Mouse (Mus musculus): ENCODE results near the gene Vps53. TPM values are rescaled to one million over a fixed set of nuclear protein-coding genes. Genes with fewer than 3 reads are reported as not detected.

The Vps53 gene
- 59.5 TPM for total RNA-seq (2023)

DNA sequence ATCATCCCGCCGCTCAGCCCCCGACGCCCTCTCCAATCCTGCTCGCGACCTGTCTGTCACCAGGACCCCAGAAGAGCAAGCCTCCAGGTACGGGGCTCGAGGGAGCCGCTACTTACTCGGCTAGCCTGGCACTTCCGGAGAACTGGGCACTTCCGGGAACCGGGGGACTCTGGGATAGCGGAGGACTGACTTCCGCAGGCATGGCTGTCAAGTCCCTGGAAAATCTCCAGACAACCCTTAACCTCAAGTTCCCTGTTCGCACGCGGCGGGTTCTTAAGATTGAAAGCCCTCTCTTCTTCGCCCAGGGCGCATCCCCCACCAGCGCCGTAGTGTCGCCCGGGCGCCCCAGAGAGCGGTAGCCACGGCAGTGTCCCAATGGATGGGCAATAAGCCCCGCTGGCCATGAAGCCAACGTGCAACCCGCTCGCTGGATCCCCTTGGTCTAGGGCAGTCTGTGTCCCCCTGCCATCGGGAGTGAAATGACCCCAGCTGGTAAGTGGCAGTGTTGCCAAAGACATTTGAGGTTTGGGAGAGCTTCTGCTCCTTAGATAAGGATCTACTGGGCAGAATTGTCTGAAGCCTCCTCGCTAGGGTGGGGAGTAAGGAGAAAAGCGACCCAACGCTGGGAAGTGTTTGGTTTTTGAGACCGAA, at the start of gene Vps53, which contains the start of gene Fam57a:
Vps53 (minus strand) TSS at position 153 of the 651 bp plus-strand sequence.
Fam57a (plus strand) TSS at position 177 of the 651 bp plus-strand sequence.

DNA sequence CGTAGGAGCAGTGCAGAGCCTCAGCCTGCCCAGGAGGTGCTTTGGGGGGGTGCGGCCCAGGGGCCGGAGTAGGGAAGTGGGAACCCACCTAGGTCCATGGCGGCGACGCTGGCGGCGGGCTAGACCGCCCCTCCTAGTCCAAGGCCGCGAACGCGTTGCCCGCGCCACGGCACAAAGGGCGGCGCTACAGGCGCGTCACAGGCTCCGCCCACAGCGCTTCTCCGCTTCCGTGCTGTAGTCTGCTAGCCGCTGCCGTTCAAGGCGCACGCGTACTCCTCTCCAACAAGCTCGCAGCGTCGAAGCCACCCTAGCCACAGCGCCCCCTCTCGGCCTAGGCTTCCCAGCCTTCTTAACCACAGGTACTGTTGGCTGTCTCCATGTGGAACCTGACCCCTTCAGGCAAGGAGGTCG, 37.9 kb upstream of the Vps53 start, which contains the start of the genes Dbil5 and Gemin4:
Dbil5 (plus strand) TSS at position 219 of the 411 bp plus-strand sequence.
Gemin4 (minus strand) TSS at position 275 of the 411 bp plus-strand sequence.

DNA sequence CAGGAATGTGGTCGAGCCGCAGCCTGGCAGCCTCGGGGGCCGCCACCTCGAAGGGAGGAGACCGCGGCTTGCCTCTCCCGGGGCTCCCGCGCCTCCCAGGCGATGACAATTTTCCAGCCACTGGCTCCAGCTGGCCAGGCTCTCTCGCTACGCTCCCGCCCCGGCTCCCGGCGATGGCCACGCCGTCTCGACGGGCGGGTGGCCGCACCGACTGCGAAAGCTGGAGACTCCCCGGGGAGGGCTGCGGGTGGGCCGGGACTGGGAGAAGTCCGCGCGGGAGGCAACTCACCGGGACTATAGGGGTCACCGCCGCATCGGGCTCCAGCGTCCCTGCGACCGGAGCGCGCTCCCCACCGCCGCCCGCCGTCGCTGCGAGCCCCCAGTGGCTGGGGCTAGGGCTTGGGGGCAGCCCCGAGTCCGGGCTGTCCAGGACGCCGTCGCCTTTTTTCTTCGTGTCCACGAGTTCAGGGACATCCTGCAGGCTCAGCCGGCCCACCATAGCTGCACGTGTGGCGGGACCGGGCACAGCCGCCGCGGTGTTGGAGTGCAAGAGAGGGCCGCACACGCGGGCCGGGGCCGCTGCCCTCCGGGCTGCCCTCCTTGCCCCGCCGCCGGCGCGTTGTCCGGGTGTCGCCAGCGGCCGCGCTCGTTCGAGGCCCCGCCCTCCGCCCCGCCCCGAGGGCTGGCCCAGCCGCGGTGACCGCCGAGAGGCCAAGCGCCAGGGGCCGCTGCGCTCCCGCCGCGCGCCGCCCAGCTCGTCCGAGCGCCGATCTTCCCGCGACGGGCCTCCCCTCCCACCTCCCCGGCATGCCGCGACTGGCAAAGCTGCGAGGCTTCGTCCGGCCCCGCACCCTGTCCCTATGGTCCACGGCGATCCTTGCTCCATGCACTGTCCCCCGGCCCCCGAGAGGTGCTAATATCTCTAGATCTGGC, 152.0 kb downstream of the Vps53 start, which contains the start of gene Rflnb:
Rflnb (minus strand) TSS at position 644 of the 933 bp plus-strand sequence.

DNA sequence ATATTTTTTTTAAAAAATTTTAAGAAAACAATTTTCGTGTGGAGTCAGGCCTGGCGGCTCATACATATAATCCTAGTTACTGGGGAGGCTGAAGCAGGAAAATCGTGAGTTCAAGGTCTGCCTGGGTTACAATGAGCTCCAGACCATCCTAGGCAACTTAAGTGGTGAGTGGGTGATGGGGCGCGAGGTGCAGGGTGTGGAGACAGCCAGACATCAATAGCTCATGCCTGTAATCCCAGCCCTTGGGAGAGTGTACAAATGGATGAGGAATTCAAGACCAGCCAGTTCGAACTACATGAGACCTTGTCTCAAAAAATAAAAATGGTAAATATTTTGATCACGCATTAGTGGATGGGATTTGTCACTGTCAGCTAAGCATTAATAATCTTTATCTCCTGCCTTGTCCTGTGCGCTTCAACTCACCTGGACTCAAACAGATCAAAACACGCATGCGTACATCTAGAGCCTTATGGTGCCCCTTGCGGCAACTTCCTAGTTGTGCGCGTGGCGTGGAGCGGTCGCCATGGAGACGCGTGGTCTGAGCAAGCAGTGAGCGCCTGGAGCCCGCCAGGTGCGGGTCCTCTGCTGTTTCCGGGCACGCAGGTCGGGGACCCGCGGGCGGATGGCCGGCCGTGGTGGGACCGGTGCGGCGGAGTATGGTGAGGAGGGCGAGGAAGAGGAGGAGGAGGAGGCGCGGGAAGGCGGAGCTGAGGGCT, 179.8 kb downstream of the Vps53 start, which contains the start of gene 1700016K19Rik:
1700016K19Rik (plus strand) TSS at position 473 of the 716 bp plus-strand sequence.

Other genes starting within 250 kb of the Vps53 start
- gene Rph3al, start 241.2 kb downstream of the Vps53 start, total RNA-seq (2023) = 13.7 TPM
- gene 1700016K19Rik, start 179.7 kb downstream of the Vps53 start, total RNA-seq (2023) = not detected
- 72.9 TPM for gene Rflnb, start 151.9 kb downstream of the Vps53 start, total RNA-seq (2023)
- 3.7 TPM for gene Fam57a, start within 50 bp of the Vps53 start, total RNA-seq (2023)
- gene Dbil5, start 38.0 kb upstream of the Vps53 start, total RNA-seq (2023) = not detected
- 4.7 TPM for gene Gemin4, start 38.0 kb upstream of the Vps53 start, total RNA-seq (2023)
- gene Mrm3, start 64.1 kb upstream of the Vps53 start, total RNA-seq (2023) = 13.3 TPM
- gene Glod4, start 64.1 kb upstream of the Vps53 start, total RNA-seq (2023) = 14.7 TPM
- 7.4 TPM for gene Nxn, start 219.5 kb upstream of the Vps53 start, total RNA-seq (2023)
- 14.7 TPM for gene Timm22, start 227.3 kb upstream of the Vps53 start, total RNA-seq (2023)

All from CD4-positive naive resting alpha-beta T cell, adult 76 days (primary cell).